Mouse (Mus musculus): ENCODE results near the gene Batf3.

DNA sequence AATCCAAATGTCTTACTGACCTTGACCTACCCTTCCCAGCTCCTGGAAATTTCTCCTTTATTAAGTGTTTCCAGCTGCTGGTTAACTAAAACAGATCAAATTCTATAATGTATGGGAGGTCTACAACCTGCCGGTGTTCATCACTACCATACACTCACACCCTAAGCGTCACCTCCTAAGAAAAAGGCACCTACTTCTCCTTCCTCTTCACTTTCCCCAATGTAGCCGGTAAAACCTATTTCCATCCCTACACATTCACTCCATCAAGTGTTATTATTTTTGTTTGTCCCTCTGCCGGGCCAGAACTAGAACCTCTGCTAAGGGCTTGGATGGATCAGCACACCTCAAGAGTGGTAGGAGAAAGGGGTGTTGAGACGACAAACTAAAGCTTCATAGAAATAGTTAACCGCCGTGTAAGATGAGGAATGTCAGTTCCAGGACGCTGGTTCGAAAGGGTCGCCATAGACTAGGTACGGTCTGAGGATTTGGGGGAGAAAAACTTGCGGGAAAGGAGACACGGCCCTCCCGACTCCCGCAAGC, 35.3 kb upstream of the Batf3 start:
- TF ChIP-seq CTCF (IDR thresholded peaks at IDR 0.05) (no peak), EP300 (IDR thresholded peaks at IDR 0.05) (no peak)
